Mouse (Mus musculus) brain, adult 10 weeks (tissue): ENCODE measurements around the gene Bcl9. TPM values are rescaled to one million over a fixed set of nuclear protein-coding genes. Genes with fewer than 3 reads are reported as not detected.

Experiments
- polyA plus RNA-seq: library from polyadenylated mRNA; stranded (reverse); fragments of 350-450 nt; fragmentation: Illumina TruSeq; extraction: RNeasy Lipid Tissue Mini Kit (QIAGEN cat#74804); gene quantifications from one replicate; pipeline ENCODE4 v1.2.3, GENCODE M21; 2015; ENCODE audit warnings: low read depth, low replicate concordance

Bcl9 gene
- polyA plus RNA-seq: 23.3 TPM

DNA sequence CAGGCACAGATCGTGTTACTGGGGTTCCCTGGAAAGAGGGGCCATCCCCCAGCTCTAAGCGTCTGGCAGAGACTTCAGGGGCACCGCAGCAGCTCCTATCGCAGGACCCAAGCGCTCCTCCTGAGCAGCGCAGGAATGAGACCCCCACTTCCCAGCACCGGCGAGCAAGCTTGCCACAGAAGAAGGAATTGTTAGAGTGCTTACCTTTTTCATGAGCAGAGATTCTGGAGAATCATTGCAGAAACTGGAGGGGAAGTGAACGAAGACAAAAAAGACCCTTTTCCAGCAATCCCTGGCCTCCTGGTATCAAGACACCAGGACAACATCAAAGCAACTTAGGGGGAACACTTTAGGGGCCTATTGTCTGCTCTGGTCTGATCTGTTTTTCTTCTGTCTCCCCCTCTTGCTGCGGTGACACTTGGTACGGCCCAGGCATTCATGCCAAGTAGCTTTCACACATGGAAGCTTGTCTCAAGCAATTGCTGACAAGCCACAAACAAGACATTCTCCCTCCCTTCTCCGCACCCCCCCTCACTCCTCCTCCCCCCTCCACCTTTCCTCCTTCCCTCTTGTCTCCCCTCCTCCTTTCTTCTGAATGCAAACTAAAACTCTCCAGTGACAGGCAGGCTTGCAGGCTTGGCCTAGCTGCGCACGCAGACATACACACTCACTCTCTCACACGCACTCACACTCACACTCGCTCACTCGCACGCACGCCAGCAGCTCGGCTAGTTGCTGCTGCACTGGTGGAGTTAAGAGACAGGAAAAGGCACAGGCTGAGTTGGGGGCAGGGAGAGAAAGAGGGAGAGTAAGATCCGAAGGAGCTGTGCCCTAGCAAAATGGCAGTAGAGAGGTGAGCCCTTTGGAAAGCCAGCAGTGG is at the start of gene Bcl9:
Gene Bcl9 (minus strand): TSS at position 365 of the 880 bp plus-strand sequence.

DNA sequence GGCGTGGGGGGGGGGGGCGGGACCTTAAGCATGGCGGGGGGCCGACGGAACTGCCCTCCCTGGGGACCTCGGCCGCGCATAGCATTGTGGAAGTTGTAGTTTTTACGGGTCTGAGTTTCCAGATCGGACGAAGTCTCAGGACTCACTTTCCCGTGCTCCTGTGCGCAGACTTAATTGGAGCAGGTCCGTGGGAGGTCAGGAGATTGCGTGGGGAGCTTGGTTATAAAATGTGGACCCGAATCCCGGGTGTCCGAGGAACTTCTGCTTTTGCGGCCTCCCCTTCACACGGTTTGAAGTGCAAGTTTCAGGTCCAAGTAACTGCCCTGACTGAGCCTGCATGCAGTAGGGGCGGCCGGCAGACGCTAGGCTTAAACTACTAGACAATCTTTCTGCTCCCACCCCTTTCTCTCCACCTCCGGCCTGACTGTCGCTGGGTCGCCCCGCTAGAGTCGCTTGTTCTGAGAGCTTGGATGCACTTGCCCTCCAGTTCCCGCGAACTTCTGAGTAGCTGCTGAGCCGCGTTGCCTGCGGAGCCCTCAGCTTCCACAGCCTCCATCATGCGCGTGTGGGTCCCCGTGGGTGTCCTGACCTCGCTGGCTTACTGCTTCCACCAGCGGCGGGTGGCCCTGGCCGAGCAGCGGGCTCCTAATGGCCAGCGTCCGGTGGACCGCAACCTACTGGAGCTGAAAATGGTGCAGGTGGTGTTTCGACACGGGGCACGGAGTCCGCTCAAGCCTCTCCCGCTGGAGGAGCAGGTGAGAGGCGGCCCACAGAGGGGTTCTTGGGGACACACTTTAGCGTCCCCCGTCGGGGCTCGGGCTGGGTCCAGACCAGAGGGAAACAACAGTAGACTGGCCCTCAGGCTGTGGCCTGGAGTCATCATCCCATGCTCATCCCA is 138.9 kb downstream of the Bcl9 start, which contains the start of gene Acp6:
Gene Acp6 (plus strand): TSS at position 167 of the 898 bp plus-strand sequence.

Other genes starting within 250 kb of the Bcl9 start
- gene Acp6, start 139.1 kb downstream of the Bcl9 start, polyA plus RNA-seq: 29.9 TPM
- not detected for gene Olfr1402, start 124.1 kb upstream of the Bcl9 start, polyA plus RNA-seq